Mouse (Mus musculus): ENCODE data around the gene Bnip2. TPM values are rescaled to one million over a fixed set of nuclear protein-coding genes. Genes with fewer than 3 reads are reported as not detected.

The Bnip2 gene
- total and polyA plus RNA-seq, 2 experiments: 12.8 to 74.3 TPM

DNA sequence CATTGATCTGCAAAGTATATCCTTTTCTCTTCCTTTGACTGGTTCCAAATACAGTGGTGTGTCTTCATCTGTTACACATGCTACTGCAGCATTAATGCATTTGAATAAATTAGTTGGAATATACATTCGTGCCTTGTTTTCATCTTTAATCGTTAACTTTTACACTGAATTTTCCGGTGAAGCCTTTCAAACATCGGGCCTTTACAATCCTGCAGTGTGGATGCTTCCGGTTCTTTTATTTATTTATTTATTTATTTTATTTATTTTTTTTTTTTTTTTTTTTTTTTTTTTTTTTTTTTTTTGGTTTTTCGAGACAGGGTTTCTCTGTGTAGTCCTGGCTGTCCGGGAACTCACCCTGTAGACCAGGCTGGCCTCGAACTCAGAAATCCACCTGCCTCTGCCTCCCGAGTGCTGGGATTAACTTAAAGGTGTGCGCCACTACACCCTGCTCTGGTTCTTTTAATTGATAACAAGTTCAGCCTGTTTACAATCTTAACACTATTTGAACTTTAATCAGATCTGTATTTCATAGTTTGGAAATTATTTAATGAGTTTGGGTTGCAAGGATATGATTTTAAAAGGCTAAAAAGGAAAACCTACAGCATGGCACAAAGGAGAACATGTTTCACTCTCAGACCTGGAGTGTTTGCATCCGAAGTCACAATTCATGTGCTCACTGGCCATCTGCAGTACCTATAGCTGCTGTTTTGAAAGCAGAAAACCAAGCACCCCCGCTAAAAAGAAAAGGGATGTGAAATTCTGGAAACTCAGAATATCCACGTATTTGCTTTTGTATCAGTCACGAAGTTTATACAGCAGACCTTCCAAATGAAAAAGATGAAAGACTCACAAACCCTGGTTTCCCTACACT, 22.5 kb downstream of the Bnip2 start:
- peak overlapping the region; percentile 74 for H3K9ac ChIP-seq (ENCODE audit: low read depth, low read length)
- peaks cover 26% of the 10 kb centered on the region for H3K36me3 ChIP-seq (ENCODE audit: control insufficient read depth, insufficient read depth, low read length)
- H3K27ac ChIP-seq (replicated peaks; ENCODE audit: insufficient read depth, low read depth, low read length): peak overlapping the region; percentile 91
- no peak for DNase-seq (ENCODE audit: extremely low read depth, low read depth, low spot score)
- H3K4me3 ChIP-seq (ENCODE audit: insufficient read depth, low read depth, low read length): peak overlapping the region; percentile 38
- TF ChIP-seq CTCF (IDR thresholded peaks at IDR 0.05; ENCODE audit: low read depth, low read length): no peak
- WGBS: 22% methylated on average over 14 of the region's 14 CpGs
- peaks cover 29% of the 10 kb centered on the region for H3K4me1 ChIP-seq (ENCODE audit: control insufficient read depth, insufficient read depth, low read length)
- no peaks in the 10 kb centered on the region for H3K27me3 ChIP-seq (ENCODE audit: control insufficient read depth, insufficient read depth, low read length)
- H3K79me2 ChIP-seq (ENCODE audit: control insufficient read depth, insufficient read depth, low read length): peaks cover 13% of the 10 kb centered on the region

DNA sequence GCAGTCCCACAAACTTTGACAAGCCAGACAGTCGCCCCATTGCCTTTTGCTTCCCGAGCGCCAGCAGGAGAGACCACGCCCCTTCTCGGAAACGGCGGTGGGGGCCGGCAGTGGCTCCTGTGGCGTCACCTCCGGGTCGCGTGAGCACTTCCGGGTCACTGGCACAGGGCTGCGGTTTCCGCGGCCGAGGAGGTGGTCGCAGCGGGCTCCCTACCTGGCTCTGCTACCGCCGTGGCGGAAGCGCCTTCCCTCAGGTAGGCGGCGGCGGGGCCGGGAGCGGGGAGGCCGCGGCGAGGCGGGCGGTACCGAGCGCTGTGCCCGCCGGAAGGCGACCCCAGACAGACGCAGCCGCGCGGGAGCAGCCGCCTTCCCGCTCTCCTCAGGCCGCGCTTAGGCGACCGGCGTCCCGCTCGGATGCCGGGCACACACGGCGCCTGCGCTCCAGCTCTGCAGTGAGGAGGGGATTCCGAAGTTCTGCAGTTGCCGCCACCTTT, 23.2 kb downstream of the Bnip2 start, which contains the start of gene Gtf2a2:
Gene Gtf2a2, plus strand, starts transcription at position 143 of the 494 bp plus-strand sequence.
- Histone ChIP-seq H3K4me3 (ENCODE audit: insufficient read depth, low read depth, low read length) (peak within 1 kb of the TSS; percentile 75), H3K27me3 (ENCODE audit: control insufficient read depth, insufficient read depth, low read length) (no peaks in the 10 kb centered on the region), H3K27ac (replicated peaks; ENCODE audit: insufficient read depth, low read depth, low read length) (peak within 1 kb of the TSS; percentile 96), H3K36me3 (ENCODE audit: control insufficient read depth, insufficient read depth, low read length) (peaks cover 30% of the 10 kb centered on the region), H3K79me2 (ENCODE audit: control insufficient read depth, insufficient read depth, low read length) (peaks cover 13% of the 10 kb centered on the region), H3K4me1 (ENCODE audit: control insufficient read depth, insufficient read depth, low read length) (peaks cover 28% of the 10 kb centered on the region), H3K9ac (ENCODE audit: low read depth, low read length) (peak within 1 kb of the TSS; percentile 100)
- DNase-seq (ENCODE audit: extremely low read depth, low read depth, low spot score): peak; percentile 75
- TF ChIP-seq CTCF (IDR thresholded peaks at IDR 0.05; ENCODE audit: low read depth, low read length): no peak
- TF ChIP-seq POLR2A (IDR thresholded peaks at IDR 0.05; ENCODE audit: extremely low read depth, insufficient read depth, low read length): peak; percentile 86; the same call in 1 of the 2 replicates
- WGBS: under 1% methylated on average over 50 of the region's 57 CpGs

DNA sequence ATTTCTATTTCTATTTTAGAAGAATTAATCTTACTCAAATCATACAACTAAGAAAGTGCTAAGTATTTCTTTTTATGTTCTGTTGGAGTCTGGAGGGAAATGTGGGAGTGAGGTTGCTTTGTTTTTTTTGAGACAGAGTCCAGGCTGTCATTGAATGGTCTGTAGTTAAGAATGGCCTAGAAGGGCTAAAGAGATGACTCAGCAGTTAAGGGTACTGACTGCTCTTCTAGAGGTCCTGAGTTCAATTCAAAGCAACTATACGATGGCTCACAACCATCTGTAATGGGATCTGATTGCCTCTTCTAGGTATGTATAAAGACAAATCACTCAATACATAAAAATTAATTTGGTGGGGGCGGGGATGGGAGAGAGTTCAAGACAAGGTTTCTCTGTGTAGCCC, 26.4 kb downstream of the Bnip2 start:
- no peak overlapping the region for H3K27ac ChIP-seq (replicated peaks; ENCODE audit: insufficient read depth, low read depth, low read length)
- peaks cover 16% of the 10 kb centered on the region for H3K4me1 ChIP-seq (ENCODE audit: control insufficient read depth, insufficient read depth, low read length)

DNA sequence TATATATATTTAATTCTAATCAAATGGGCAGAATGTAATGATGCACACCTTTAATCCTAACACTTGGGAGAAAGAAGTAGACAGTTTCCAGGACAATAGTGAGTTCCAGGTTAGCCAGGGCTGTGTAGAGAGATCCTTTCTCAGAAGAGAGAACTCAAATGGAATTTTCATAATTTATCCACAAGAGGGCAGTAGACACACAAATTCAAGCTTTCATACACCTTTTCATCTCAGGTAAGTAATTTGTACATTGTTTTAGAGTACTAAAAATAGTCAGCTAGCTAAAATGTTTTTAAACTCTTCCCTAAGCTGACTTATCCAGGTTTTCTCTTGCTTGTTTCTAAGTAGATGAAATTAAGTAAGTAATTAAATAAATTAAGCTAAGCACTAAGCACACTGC, 29.6 kb downstream of the Bnip2 start:
- Histone ChIP-seq H3K36me3 (ENCODE audit: control insufficient read depth, insufficient read depth, low read length) (peaks cover 33% of the 10 kb centered on the region), H3K27me3 (ENCODE audit: control insufficient read depth, insufficient read depth, low read length) (no peaks in the 10 kb centered on the region), H3K27ac (replicated peaks; ENCODE audit: insufficient read depth, low read depth, low read length) (no peak overlapping the region), H3K4me3 (ENCODE audit: insufficient read depth, low read depth, low read length) (no peak overlapping the region), H3K79me2 (ENCODE audit: control insufficient read depth, insufficient read depth, low read length) (no peaks in the 10 kb centered on the region; the same call in 1 of the 2 replicates), H3K9ac (ENCODE audit: low read depth, low read length) (no peak overlapping the region), H3K4me1 (ENCODE audit: control insufficient read depth, insufficient read depth, low read length) (peaks cover 6% of the 10 kb centered on the region)
- peak; percentile 47 for DNase-seq (ENCODE audit: extremely low read depth, low read depth, low spot score)
- TF ChIP-seq CTCF (IDR thresholded peaks at IDR 0.05; ENCODE audit: low read depth, low read length) (peak; percentile 30; the same call in 1 of the 2 replicates), POLR2A (IDR thresholded peaks at IDR 0.05; ENCODE audit: extremely low read depth, insufficient read depth, low read length) (no peak)

More for the DNA sequence above, 26.4 kb downstream of the Bnip2 start:
- no peak for TF ChIP-seq POLR2A (IDR thresholded peaks at IDR 0.05; ENCODE audit: extremely low read depth, insufficient read depth, low read length)
- no peak for TF ChIP-seq CTCF (IDR thresholded peaks at IDR 0.05; ENCODE audit: low read depth, low read length)
- WGBS: 94% methylated on average over 2 of the region's 2 CpGs
- H3K9ac ChIP-seq (ENCODE audit: low read depth, low read length): no peak overlapping the region
- peaks cover 22% of the 10 kb centered on the region for H3K36me3 ChIP-seq (ENCODE audit: control insufficient read depth, insufficient read depth, low read length)
- H3K79me2 ChIP-seq (ENCODE audit: control insufficient read depth, insufficient read depth, low read length): peaks cover 9% of the 10 kb centered on the region; the same call in 1 of the 2 replicates
- DNase-seq (ENCODE audit: extremely low read depth, low read depth, low spot score): no peak
- no peaks in the 10 kb centered on the region for H3K27me3 ChIP-seq (ENCODE audit: control insufficient read depth, insufficient read depth, low read length)
- H3K4me3 ChIP-seq (ENCODE audit: insufficient read depth, low read depth, low read length): no peak overlapping the region

DNA sequence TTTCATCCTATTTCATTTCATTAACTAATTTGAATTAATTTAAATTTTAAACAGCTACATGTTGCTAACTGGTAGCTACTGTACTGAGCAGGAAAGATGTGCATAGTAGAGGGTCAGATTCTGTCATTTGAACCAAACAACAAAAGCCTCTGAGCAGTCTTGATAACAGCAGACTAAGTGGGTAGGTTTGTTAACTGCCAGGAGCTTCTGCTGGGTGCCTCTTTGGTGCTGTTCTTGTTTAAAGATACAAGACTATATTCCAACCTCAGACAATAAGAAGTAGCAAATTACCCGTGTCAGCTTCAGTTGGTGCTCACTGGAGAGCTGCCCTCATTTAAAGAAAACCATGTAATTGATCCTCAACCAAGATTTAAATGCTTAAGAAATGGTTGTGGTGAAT, 32.3 kb downstream of the Bnip2 start:
- no peak for TF ChIP-seq POLR2A (IDR thresholded peaks at IDR 0.05; ENCODE audit: extremely low read depth, insufficient read depth, low read length)
- TF ChIP-seq CTCF (IDR thresholded peaks at IDR 0.05; ENCODE audit: low read depth, low read length): no peak
- no peaks in the 10 kb centered on the region; the same call in 1 of the 2 replicates for H3K4me1 ChIP-seq (ENCODE audit: control insufficient read depth, insufficient read depth, low read length)
- no peak overlapping the region for H3K9ac ChIP-seq (ENCODE audit: low read depth, low read length)
- no peak overlapping the region for H3K4me3 ChIP-seq (ENCODE audit: insufficient read depth, low read depth, low read length)
- no peak for DNase-seq (ENCODE audit: extremely low read depth, low read depth, low spot score)
- 82% methylated on average over 1 of the region's 1 CpGs for WGBS
- H3K27me3 ChIP-seq (ENCODE audit: control insufficient read depth, insufficient read depth, low read length): no peaks in the 10 kb centered on the region
- peaks cover 31% of the 10 kb centered on the region for H3K36me3 ChIP-seq (ENCODE audit: control insufficient read depth, insufficient read depth, low read length)
- no peak overlapping the region for H3K27ac ChIP-seq (replicated peaks; ENCODE audit: insufficient read depth, low read depth, low read length)
- H3K79me2 ChIP-seq (ENCODE audit: control insufficient read depth, insufficient read depth, low read length): no peaks in the 10 kb centered on the region; the same call in 1 of the 2 replicates
